Mouse (Mus musculus) MEL (cell line): ENCODE results near the gene Tomm40l. TPM values are rescaled to one million over a fixed set of nuclear protein-coding genes. Genes with fewer than 3 reads are reported as not detected.
A peak's percentile ranks its signal among the peaks of the same experiment; 100 is the strongest.

Experiments
- DNase-seq: peaks from one replicate; pipeline ENCODE4 v3.0.0; 2011; ENCODE audit warnings: low read depth, low spot score
- H3K27ac ChIP-seq: 2 replicates; pipeline ENCODE4 v1.5.1; 2012; ENCODE audit warnings: low read depth, mild to moderate bottlenecking, control low read depth, low read length, moderate library complexity; ENCODE audit not compliant: control insufficient read depth
- H3K27me3 ChIP-seq, 2 experiments: fragments of 150-350 bp in 1 of 2; sonication (generic) in 1 of 2; 2 replicates each; pipeline ENCODE4 v1.6.1; 2012; ENCODE audit warnings: low read length in 2 of 2, mild to moderate bottlenecking in 2 of 2, improper control_type of control experiment in 1 of 2, moderate library complexity in 1 of 2; ENCODE audit not compliant: insufficient read depth in 2 of 2, control insufficient read depth in 1 of 2
- H3K36me3 ChIP-seq, 2 experiments: 2 replicates each; pipeline ENCODE4 v1.6.1; 2012 to 2014; ENCODE audit warnings: low read length in 2 of 2, improper control_type of control experiment in 1 of 2, inconsistent platforms in 1 of 2, mild to moderate bottlenecking in 1 of 2; ENCODE audit not compliant: insufficient read depth in 2 of 2, control insufficient read depth in 1 of 2
- H3K4me1 ChIP-seq, 2 experiments: fragments of 150-350 bp in 1 of 2; sonication (generic) in 1 of 2; 2 replicates each; pipeline ENCODE4 v1.6.1; 2012; ENCODE audit warnings: low read length in 2 of 2, improper control_type of control experiment in 1 of 2, mild to moderate bottlenecking in 1 of 2; ENCODE audit not compliant: insufficient read depth in 2 of 2, control insufficient read depth in 1 of 2
- H3K4me3 ChIP-seq, 2 experiments: fragments of 150-350 bp in 1 of 2; sonication (generic) in 1 of 2; 2 replicates each; pipeline ENCODE4 v1.5.1; 2012; ENCODE audit warnings: low read depth in 2 of 2, low read length in 2 of 2, mild to moderate bottlenecking in 2 of 2, moderate library complexity in 2 of 2, control low read depth in 1 of 2, improper control_type of control experiment in 1 of 2; ENCODE audit not compliant: control insufficient read depth in 1 of 2, insufficient read depth in 1 of 2
- H3K79me2 ChIP-seq: 2 replicates; pipeline ENCODE4 v1.6.1; 2012; ENCODE audit warnings: mild to moderate bottlenecking, low read length, moderate library complexity; ENCODE audit not compliant: control insufficient read depth, poor library complexity, insufficient read depth
- H3K9ac ChIP-seq: 2 replicates; pipeline ENCODE4 v1.6.1; 2012; ENCODE audit warnings: low read depth, mild to moderate bottlenecking, control low read depth, low read length, moderate library complexity; ENCODE audit not compliant: control insufficient read depth, poor library complexity, severe bottlenecking
- H3K9me3 ChIP-seq: fragments of 150-350 bp; sonication (generic); replicated peaks from 2 replicates; pipeline ENCODE4 v1.6.1; 2012; ENCODE audit warnings: mild to moderate bottlenecking, low read length, improper control_type of control experiment, moderate library complexity; ENCODE audit not compliant: insufficient read depth
- CHD1 ChIP-seq: IDR thresholded peaks from 2 replicates; pipeline ENCODE4 v1.6.1; 2012; ENCODE audit warnings: low read depth, mild to moderate bottlenecking, inconsistent platforms, low read length, improper control_type of control experiment
- CHD2 ChIP-seq: IDR thresholded peaks from 2 replicates; pipeline ENCODE4 v1.6.1; 2011; ENCODE audit warnings: low read length, improper control_type of control experiment
- CTCF ChIP-seq, 3 experiments: IDR thresholded peaks in 2 of 3; conservative IDR thresholded peaks in 1 of 3; 2 replicates each; pipeline ENCODE4 v1.5.1; 2011 to 2012; ENCODE audit warnings: low read length in 3 of 3, low read depth in 2 of 3, mild to moderate bottlenecking in 2 of 3, improper control_type of control experiment in 1 of 3, inconsistent platforms in 1 of 3, mixed read lengths in 1 of 3, moderate library complexity in 1 of 3; ENCODE audit not compliant: control insufficient read depth in 1 of 3, insufficient read depth in 1 of 3, poor library complexity in 1 of 3, severe bottlenecking in 1 of 3
- E2F4 ChIP-seq: IDR thresholded peaks from 2 replicates; pipeline ENCODE4 v1.6.1; 2011; ENCODE audit warnings: low read depth, low read length, improper control_type of control experiment, borderline replicate concordance
- ETS1 ChIP-seq: IDR thresholded peaks from 2 replicates; pipeline ENCODE4 v1.6.1; 2012; ENCODE audit warnings: low read depth, mild to moderate bottlenecking, inconsistent platforms, low read length, improper control_type of control experiment, moderate library complexity
- GABPA ChIP-seq: IDR thresholded peaks from 2 replicates; pipeline ENCODE4 v1.6.1; 2012; ENCODE audit warnings: low read depth, mild to moderate bottlenecking, inconsistent platforms, low read length, improper control_type of control experiment, moderate library complexity
- GATA1 ChIP-seq: IDR thresholded peaks from 2 replicates; pipeline ENCODE4 v1.6.1; 2011; ENCODE audit warnings: low read depth, low read length, improper control_type of control experiment
- HCFC1 ChIP-seq: IDR thresholded peaks from 2 replicates; pipeline ENCODE4 v1.6.1; 2012; ENCODE audit warnings: low read depth, mild to moderate bottlenecking, inconsistent platforms, low read length, improper control_type of control experiment, moderate library complexity
- JUND ChIP-seq: IDR thresholded peaks from 2 replicates; pipeline ENCODE4 v1.6.1; 2011; ENCODE audit warnings: low read depth, mild to moderate bottlenecking, improper control_type of control experiment, low read length
- MAFK ChIP-seq: IDR thresholded peaks from 2 replicates; pipeline ENCODE4 v1.6.1; 2011; ENCODE audit warnings: low read depth, mild to moderate bottlenecking, low read length, improper control_type of control experiment, borderline replicate concordance
- MAX ChIP-seq: IDR thresholded peaks from 2 replicates; pipeline ENCODE4 v1.6.1; 2011; ENCODE audit warnings: low read length, improper control_type of control experiment
- NELFE ChIP-seq: IDR thresholded peaks from 2 replicates; pipeline ENCODE4 v1.6.1; 2011; ENCODE audit warnings: low read depth, low read length, improper control_type of control experiment
- POLR2A ChIP-seq, 2 experiments: IDR thresholded peaks; 2 replicates each; pipeline ENCODE4 v1.6.1; 2011 to 2012; ENCODE audit warnings: low read length in 2 of 2, mild to moderate bottlenecking in 2 of 2, control low read depth in 1 of 2, improper control_type of control experiment in 1 of 2, low read depth in 1 of 2, moderate library complexity in 1 of 2; ENCODE audit not compliant: control insufficient read depth in 1 of 2, insufficient read depth in 1 of 2, poor library complexity in 1 of 2
- POLR2AphosphoS2 ChIP-seq: IDR thresholded peaks from 2 replicates; pipeline ENCODE4 v1.6.1; 2011; ENCODE audit warnings: low read length, improper control_type of control experiment
- RAD21 ChIP-seq: IDR thresholded peaks from 2 replicates; pipeline ENCODE4 v1.6.1; 2011; ENCODE audit warnings: mild to moderate bottlenecking, low read depth, low read length, improper control_type of control experiment
- SIN3A ChIP-seq: IDR thresholded peaks from 2 replicates; pipeline ENCODE4 v1.6.1; 2012; ENCODE audit warnings: low read length, improper control_type of control experiment, inconsistent platforms
- SMC3 ChIP-seq: IDR thresholded peaks from 2 replicates; pipeline ENCODE4 v1.6.1; 2011; ENCODE audit warnings: low read depth, low read length, improper control_type of control experiment
- TAL1 ChIP-seq: IDR thresholded peaks from 2 replicates; pipeline ENCODE4 v1.6.1; 2012; ENCODE audit warnings: mild to moderate bottlenecking, inconsistent platforms, low read length, moderate library complexity, mixed read lengths
- TBP ChIP-seq: IDR thresholded peaks from 2 replicates; pipeline ENCODE4 v1.8.0; 2011; ENCODE audit warnings: low read depth, low read length, improper control_type of control experiment
- TCF12 ChIP-seq: IDR thresholded peaks from 2 replicates; pipeline ENCODE4 v1.6.1; 2014; ENCODE audit warnings: low read depth, mild to moderate bottlenecking, inconsistent platforms, low read length, improper control_type of control experiment, moderate library complexity
- UBTF ChIP-seq: IDR thresholded peaks from 2 replicates; pipeline ENCODE4 v1.6.1; 2012; ENCODE audit warnings: low read depth, mild to moderate bottlenecking, inconsistent platforms, low read length, improper control_type of control experiment, moderate library complexity, borderline replicate concordance; ENCODE audit not compliant: insufficient read depth
- USF1 ChIP-seq: IDR thresholded peaks from 2 replicates; pipeline ENCODE4 v1.6.1; 2014; ENCODE audit warnings: low read depth, mild to moderate bottlenecking, inconsistent platforms, low read length, improper control_type of control experiment, moderate library complexity
- ZC3H11A ChIP-seq: IDR thresholded peaks from 2 replicates; pipeline ENCODE4 v1.6.1; 2012; ENCODE audit warnings: low read depth, mild to moderate bottlenecking, inconsistent platforms, low read length, improper control_type of control experiment
- ZNF384 ChIP-seq: IDR thresholded peaks from 2 replicates; pipeline ENCODE4 v1.6.1; 2012; ENCODE audit warnings: low read depth, mild to moderate bottlenecking, inconsistent platforms, low read length, improper control_type of control experiment
- polyA plus RNA-seq, 2 experiments: library from polyadenylated mRNA; stranded (reverse) in 1 of 2; unstranded in 1 of 2; fragments of >175 nt in 1 of 2; fragments of >200 nt in 1 of 2; gene quantifications; 2 replicates each; pipeline versions ENCODE4 v1.2.1 to v1.2.4; 2012; ENCODE audit warnings: low replicate concordance in 2 of 2, low read depth in 1 of 2; ENCODE audit not compliant: insufficient read length in 2 of 2, insufficient read depth in 1 of 2, missing spikeins in 1 of 2
- total RNA-seq: library from RNA; depleted of rRNA; stranded (reverse); fragments of 300-350 nt; gene quantifications from 2 replicates; pipeline ENCODE4 v1.2.3, GENCODE M21; 2012

The Tomm40l gene
- total and polyA plus RNA-seq, 3 experiments = 40.7 to 43.4 TPM; not detected in 1

DNA sequence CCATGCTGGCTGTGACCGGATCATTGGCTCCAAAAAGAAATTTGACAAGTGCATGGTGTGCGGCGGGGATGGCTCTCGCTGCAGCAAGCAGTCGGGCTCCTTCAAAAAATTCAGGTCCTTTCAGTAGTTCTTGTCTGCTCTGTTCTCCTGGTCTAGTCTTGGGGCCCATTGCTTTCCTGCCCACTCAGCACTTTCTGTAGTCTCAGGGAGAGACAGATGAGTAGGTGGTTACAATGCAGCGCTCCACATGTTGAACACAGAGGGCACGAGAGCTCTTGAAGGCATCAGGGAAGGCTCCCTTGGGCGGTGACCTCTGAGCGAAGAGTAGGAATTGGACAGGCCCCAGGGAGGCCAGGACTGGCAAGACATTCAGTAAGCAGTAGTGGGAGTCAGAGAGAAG is 35.5 kb upstream of the Tomm40l start:
- Histone ChIP-seq H3K27ac (no peak overlapping the region), H3K27me3 (peaks cover 0 to 5% of the 10 kb centered on the region in 2 experiments; a peak in 3 of 4 replicates), H3K79me2 (no peaks in the 10 kb centered on the region), H3K9me3 (no peaks in the 10 kb centered on the region), H3K36me3 (no peaks in the 10 kb centered on the region), H3K4me1 (0 out of 4 replicates have a peak, but pooled peaks cover 0 to under 1% of the 10 kb centered on the region in 2 experiments), H3K9ac (no peak overlapping the region), H3K4me3 (no peak overlapping the region)
- TF ChIP-seq ZC3H11A (no peak), GATA1 (no peak), TCF12 (no peak), SMC3 (no peak), MAFK (peak; percentile 24; the same call in 1 of the 2 replicates)
- no peak for DNase-seq

DNA sequence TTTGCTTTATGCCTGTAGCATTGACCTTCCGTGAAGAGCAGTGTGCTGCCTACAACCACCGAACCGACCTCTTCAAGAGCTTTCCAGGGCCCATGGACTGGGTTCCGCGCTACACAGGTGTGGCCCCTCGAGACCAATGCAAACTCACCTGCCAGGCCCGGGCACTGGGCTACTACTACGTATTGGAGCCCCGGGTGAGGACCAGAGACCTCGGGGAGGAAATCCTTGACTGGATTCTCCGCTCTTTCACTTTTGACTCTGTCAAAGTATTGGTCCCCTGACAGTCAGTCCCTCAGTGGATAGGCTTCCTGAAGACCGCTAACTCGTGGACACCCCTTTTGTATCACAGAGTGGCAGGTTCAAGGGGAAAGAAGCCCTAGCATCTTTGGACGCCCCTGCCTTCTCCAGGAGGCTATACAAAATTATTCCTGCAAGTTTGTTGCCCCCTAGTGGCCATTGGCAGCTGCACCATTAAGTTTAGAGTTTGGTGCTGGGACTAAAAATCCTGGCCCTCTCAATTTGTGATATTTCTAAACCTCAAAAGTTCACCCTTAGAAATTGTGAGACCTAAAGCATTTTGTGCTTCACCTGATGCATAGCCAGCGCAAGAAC is 34.7 kb upstream of the Tomm40l start:
- H3K4me3 ChIP-seq = peak overlapping the region; percentile 21 to 36; a peak in 1 of 4 replicates
- peaks cover 0 to 5% of the 10 kb centered on the region in 2 experiments; a peak in 3 of 4 replicates for H3K27me3 ChIP-seq
- no peaks in the 10 kb centered on the region for H3K9me3 ChIP-seq
- no peaks in the 10 kb centered on the region for H3K4me1 ChIP-seq
- no peak overlapping the region for H3K27ac ChIP-seq
- no peak overlapping the region for H3K9ac ChIP-seq
- H3K79me2 ChIP-seq = no peaks in the 10 kb centered on the region
- peak; percentile 85 for DNase-seq
- H3K36me3 ChIP-seq = no peaks in the 10 kb centered on the region
- TF ChIP-seq HCFC1 (no peak), E2F4 (no peak), TBP (peak; percentile 36; the same call in 1 of the 2 replicates), ETS1 (no peak), SMC3 (peak; percentile 87), MAFK (no peak), CHD2 (no peak), NELFE (no peak), TCF12 (no peak), TAL1 (no peak), JUND (no peak), RAD21 (peak; percentile 87), ZC3H11A (peak; percentile 89), UBTF (no peak), GABPA (no peak), ZNF384 (peak; percentile 74), SIN3A (peak; percentile 53; the same call in 1 of the 2 replicates), MAX (no peak), USF1 (no peak), CTCF (IDR thresholded peaks at IDR 0.05 in 2 of 3, conservative IDR thresholded peaks at IDR 0.05 in 1 of 3; ENCODE audit: control insufficient read depth in 1 of 3, insufficient read depth in 1 of 3, low read depth in 2 of 3, low read length in 3 of 3, poor library complexity in 1 of 3, severe bottlenecking in 1 of 3) (peak; percentile 74 to 86 (median 78)), CHD1 (no peak), POLR2AphosphoS2 (no peak), POLR2A (IDR thresholded peaks at IDR 0.05; ENCODE audit: control insufficient read depth in 1 of 2, insufficient read depth in 1 of 2, low read depth in 1 of 2, low read length in 2 of 2, poor library complexity in 1 of 2) (no peak)
